Mouse (Mus musculus) megakaryocyte, embryonic 14.5 days (primary cell): ENCODE results near the gene Slc12a6. TPM values are rescaled to one million over a fixed set of nuclear protein-coding genes. Genes with fewer than 3 reads are reported as not detected.

Source experiments
- H3K27me3 ChIP-seq: replicated peaks from 2 replicates; pipeline ENCODE3; 2012; ENCODE audit warnings: inconsistent platforms
- H3K36me3 ChIP-seq: replicated peaks from 2 replicates; pipeline ENCODE3; 2012; ENCODE audit warnings: low read length, inconsistent platforms, mixed read lengths
- H3K4me1 ChIP-seq: 2 replicates; pipeline ENCODE4 v1.6.1; 2012; ENCODE audit warnings: inconsistent platforms
- H3K4me3 ChIP-seq: replicated peaks from 2 replicates; pipeline ENCODE3; 2012; ENCODE audit warnings: moderate library complexity, mild to moderate bottlenecking, inconsistent platforms
- H3K9me3 ChIP-seq: 2 replicates; pipeline ENCODE4 v1.6.1; 2012; ENCODE audit warnings: inconsistent platforms
- FLI1 ChIP-seq: IDR thresholded peaks from 2 replicates; pipeline ENCODE4 v1.6.1; 2012; ENCODE audit warnings: low read length, inconsistent platforms, mixed read lengths
- GATA1 ChIP-seq: IDR thresholded peaks from 3 replicates; pipeline ENCODE4 v1.6.1; 2012; ENCODE audit warnings: mixed read lengths, low read length, inconsistent platforms, borderline replicate concordance
- polyA plus RNA-seq: library from polyadenylated mRNA; stranded (reverse); fragments of >175 nt; gene quantifications from 2 replicates; pipeline ENCODE4 v1.2.3, GENCODE M21; 2012; ENCODE audit warnings: low replicate concordance; ENCODE audit not compliant: insufficient read depth

Slc12a6 gene
- polyA plus RNA-seq, 1 experiment = 2.6 TPM

GRCm38 (mm10) chr2:112239935-112240721, 25.5 kb upstream of the Slc12a6 start:
- Histone ChIP-seq H3K4me1 (peaks cover 35% of the 10 kb centered on the region), H3K9me3 (no peaks in the 10 kb centered on the region), H3K36me3 (peaks cover 3% of the 10 kb centered on the region), H3K4me3 (peak overlapping the region; percentile 98), H3K27me3 (peaks cover 27% of the 10 kb centered on the region)
- TF ChIP-seq GATA1 (no peak), FLI1 (no peak)

GRCm38 (mm10) chr2:112241787-112242186, 23.8 kb upstream of the Slc12a6 start:
- H3K4me1 ChIP-seq = peaks cover 35% of the 10 kb centered on the region

GRCm38 (mm10) chr2:112245307-112245706, 20.3 kb upstream of the Slc12a6 start:
- TF ChIP-seq GATA1 (no peak), FLI1 (no peak)
- Histone ChIP-seq H3K36me3 (peaks cover 3% of the 10 kb centered on the region), H3K27me3 (peaks cover 32% of the 10 kb centered on the region), H3K9me3 (no peaks in the 10 kb centered on the region), H3K4me1 (peaks cover 12% of the 10 kb centered on the region), H3K4me3 (no peak overlapping the region)

More at GRCm38 (mm10) chr2:112241787-112242186, 23.8 kb upstream of the Slc12a6 start:
- Histone ChIP-seq H3K9me3 (no peaks in the 10 kb centered on the region), H3K4me3 (no peak overlapping the region), H3K27me3 (peaks cover 27% of the 10 kb centered on the region), H3K36me3 (peaks cover 3% of the 10 kb centered on the region)
- TF ChIP-seq GATA1 (no peak), FLI1 (no peak)

- no peaks in the 10 kb centered on the region for H3K9me3 ChIP-seq
- H3K27me3 ChIP-seq = peaks cover 30% of the 10 kb centered on the region
- H3K36me3 ChIP-seq = peaks cover 3% of the 10 kb centered on the region
- no peak overlapping the region for H3K4me3 ChIP-seq
- peaks cover 8% of the 10 kb centered on the region; the same call in 1 of the 2 replicates for H3K4me1 ChIP-seq
- no peak for TF ChIP-seq GATA1
- no peak for TF ChIP-seq FLI1
These were observed 19.4 kb upstream of the Slc12a6 start for GRCm38 (mm10) chr2:112246193-112246592.

GRCm38 (mm10) chr2:112247323-112247722, 18.3 kb upstream of the Slc12a6 start:
- Histone ChIP-seq H3K4me3 (no peak overlapping the region), H3K9me3 (no peaks in the 10 kb centered on the region), H3K36me3 (peaks cover 3% of the 10 kb centered on the region), H3K27me3 (peaks cover 23% of the 10 kb centered on the region), H3K4me1 (peaks cover 8% of the 10 kb centered on the region; the same call in 1 of the 2 replicates)
- TF ChIP-seq FLI1 (no peak), GATA1 (no peak)

- Histone ChIP-seq H3K9me3 (no peaks in the 10 kb centered on the region), H3K27me3 (peaks cover 27% of the 10 kb centered on the region), H3K4me3 (no peak overlapping the region), H3K36me3 (no peaks in the 10 kb centered on the region), H3K4me1 (peaks cover 1% of the 10 kb centered on the region)
- no peak for TF ChIP-seq GATA1
- no peak for TF ChIP-seq FLI1
These were observed 15.7 kb upstream of the Slc12a6 start for GRCm38 (mm10) chr2:112249780-112250453.

- no peak overlapping the region for H3K4me3 ChIP-seq
- no peaks in the 10 kb centered on the region for H3K9me3 ChIP-seq
- no peaks in the 10 kb centered on the region for H3K36me3 ChIP-seq
- H3K4me1 ChIP-seq = peaks cover 16% of the 10 kb centered on the region
- H3K27me3 ChIP-seq = peaks cover 23% of the 10 kb centered on the region
- no peak for TF ChIP-seq FLI1
- no peak for TF ChIP-seq GATA1
These were observed 10.7 kb upstream of the Slc12a6 start for GRCm38 (mm10) chr2:112254675-112255515.

- Histone ChIP-seq H3K36me3 (no peaks in the 10 kb centered on the region), H3K4me1 (peaks cover 38% of the 10 kb centered on the region), H3K27me3 (peaks cover 8% of the 10 kb centered on the region), H3K9me3 (no peaks in the 10 kb centered on the region), H3K4me3 (peak within 1 kb of the TSS; percentile 69)
- TF ChIP-seq GATA1 (no peak), FLI1 (no peak)
These were observed 6.2 kb upstream of the Slc12a6 start, which contains the start of gene Nutm1 for GRCm38 (mm10) chr2:112259241-112259962. Nutm1 (minus strand) TSS chr2:112259291.
